Mouse (Mus musculus) limb, embryonic 12.5 days (tissue): ENCODE measurements around the gene 4921509C19Rik. TPM values are rescaled to one million over a fixed set of nuclear protein-coding genes. Genes with fewer than 3 reads are reported as not detected.
"Not testable (repeated sequence)": the region's sequence is repeated elsewhere in the genome, so short reads cannot be mapped to it uniquely, and the experiment has no call there.

Source experiments
- ATAC-seq: fragments of 200-750 bp; cut with Nextera tagmentation; 2 replicates; pipeline ENCODE4 v1.8.0; 2017; ENCODE audit warnings: low read depth, moderate TSS enrichment; ENCODE audit not compliant: insufficient number of reproducible peaks, insufficient read depth, low FRiP score, low TSS enrichment
- H3K27ac ChIP-seq: fragments of 300-500 bp; sonication (generic); 2 replicates; pipeline ENCODE4 v1.5.1; 2016; ENCODE audit warnings: mild to moderate bottlenecking, moderate library complexity
- H3K27me3 ChIP-seq: fragments of 300-500 bp; sonication (generic); 2 replicates; pipeline ENCODE4 v1.6.1; 2016; ENCODE audit warnings: mild to moderate bottlenecking, moderate library complexity
- H3K36me3 ChIP-seq: fragments of 300-500 bp; sonication (generic); 2 replicates; pipeline ENCODE4 v1.6.1; 2016; ENCODE audit warnings: mild to moderate bottlenecking, moderate library complexity
- H3K4me1 ChIP-seq: fragments of 300-500 bp; sonication (generic); replicated peaks from 2 replicates; pipeline ENCODE4 v1.6.1; 2016
- H3K4me2 ChIP-seq: fragments of 300-500 bp; sonication (generic); 2 replicates; pipeline ENCODE4 v1.6.1; 2016; ENCODE audit warnings: mild to moderate bottlenecking, moderate library complexity
- H3K4me3 ChIP-seq: fragments of 300-500 bp; sonication (generic); replicated peaks from 2 replicates; pipeline ENCODE4 v1.5.1; 2016; ENCODE audit warnings: mild to moderate bottlenecking
- H3K9ac ChIP-seq: fragments of 300-500 bp; sonication (generic); replicated peaks from 2 replicates; pipeline ENCODE4 v1.6.1; 2016; ENCODE audit warnings: mild to moderate bottlenecking, moderate library complexity
- H3K9me3 ChIP-seq: fragments of 300-500 bp; sonication (generic); 2 replicates; pipeline ENCODE4 v1.6.1; 2016; ENCODE audit warnings: mild to moderate bottlenecking, moderate library complexity
- WGBS: fragments of 180-500 bp; shearing (Covaris S2); methylation state at CpG from one replicate; pipeline ENCODE4 v1.1.7; 2016; 5-methylcytosine and 5-hydroxymethylcytosine counted together
- polyA plus RNA-seq: library from polyadenylated mRNA; unstranded; fragments of >200 nt; fragmentation: Nextera tagmentation; extraction: Ambion mirVana; gene quantifications from 2 replicates; pipeline ENCODE4 v1.2.1, GENCODE M21; 2016

Gene 4921509C19Rik
- polyA plus RNA-seq, 1 experiment from 2014 or later: not detected

GRCm38 (mm10) chr2:151434971-151435370, 41.0 kb downstream of the 4921509C19Rik start:
- not testable (repeated sequence) for H3K4me2 ChIP-seq, H3K9me3 ChIP-seq, H3K4me3 ChIP-seq, H3K36me3 ChIP-seq, H3K27ac ChIP-seq, H3K9ac ChIP-seq, H3K27me3 ChIP-seq, ATAC-seq, H3K4me1 ChIP-seq
- WGBS: 75% methylated on average over 4 of the region's 4 CpGs

DNA sequence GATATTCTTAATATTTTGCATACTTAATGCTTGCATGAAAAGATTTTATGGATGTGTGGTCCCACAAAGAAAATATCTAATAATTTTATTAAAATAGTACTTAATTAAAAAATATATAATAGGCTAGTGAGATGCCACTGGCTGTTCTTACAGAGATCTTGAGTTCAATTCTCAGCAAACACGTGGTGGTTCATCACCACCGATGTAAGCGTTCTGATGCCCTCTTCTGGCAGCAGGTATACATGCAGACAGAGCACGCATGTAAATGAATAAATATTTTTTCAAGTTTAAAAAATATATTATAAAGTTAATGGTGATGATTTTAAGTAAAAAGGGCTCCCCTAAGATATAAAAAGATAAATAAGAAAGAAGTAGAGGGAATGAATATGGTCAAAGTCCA, 41.8 kb downstream of the 4921509C19Rik start:
- H3K9me3 ChIP-seq, H3K4me2 ChIP-seq, H3K27me3 ChIP-seq, H3K27ac ChIP-seq, ATAC-seq, H3K4me3 ChIP-seq, H3K9ac ChIP-seq, H3K4me1 ChIP-seq, H3K36me3 ChIP-seq: not testable (repeated sequence)
- WGBS: 48% methylated on average over 4 of the region's 4 CpGs

Other genes starting within 250 kb of the 4921509C19Rik start
- gene Nsfl1c, start 18.0 kb upstream of the 4921509C19Rik start, polyA plus RNA-seq: 279 and 285 TPM in 2 replicates
- gene Fkbp1a, start 66.3 kb upstream of the 4921509C19Rik start, polyA plus RNA-seq: 420 and 428 TPM in 2 replicates
- 0.34 and 1.2 TPM in 2 replicates for gene Sdcbp2, start 96.5 kb upstream of the 4921509C19Rik start, polyA plus RNA-seq
- gene Snph, start 156.4 kb upstream of the 4921509C19Rik start, polyA plus RNA-seq: 0.29 and 0.44 TPM in 2 replicates
- gene Rad21l, start 192.4 kb upstream of the 4921509C19Rik start, polyA plus RNA-seq: not detected in 2 replicates
- gene Tmem74b, start 225.9 kb upstream of the 4921509C19Rik start, polyA plus RNA-seq: 2.2 and 3.1 TPM in 2 replicates